Mouse (Mus musculus) mesoderm, embryonic 11.5 days (tissue): ENCODE results near the gene Cog6.

Source experiments
- DNase-seq: peaks from one replicate; pipeline ENCODE4 v3.0.0-alpha.2; 2012; ENCODE audit warnings: low read depth, low spot score

Gene Cog6

GRCm38 (mm10) chr3:53016436-53017340 is at the start of gene Cog6:
Gene Cog6 (minus strand): TSS chr3:53017237.
- peak; percentile 94 for DNase-seq

GRCm38 (mm10) chr3:53066095-53066372 is 49.0 kb upstream of the Cog6 start:
- DNase-seq, result no peak

GRCm38 (mm10) chr3:53065267-53066094 is 48.4 kb upstream of the Cog6 start:
- DNase-seq, result no peak

- DNase-seq, result no peak
Observed at GRCm38 (mm10) chr3:53063423-53064147, 46.5 kb upstream of the Cog6 start.

- DNase-seq, result no peak
Observed at GRCm38 (mm10) chr3:53059959-53060358, 42.9 kb upstream of the Cog6 start.

- DNase-seq, result peak; percentile 30
Observed at GRCm38 (mm10) chr3:53056430-53056829, 39.4 kb upstream of the Cog6 start.

- DNase-seq, result no peak
Observed at GRCm38 (mm10) chr3:53052385-53052784, 35.3 kb upstream of the Cog6 start.

GRCm38 (mm10) chr3:53046371-53046770 is 29.3 kb upstream of the Cog6 start:
- no peak for DNase-seq

GRCm38 (mm10) chr3:53045697-53046096 is 28.7 kb upstream of the Cog6 start:
- DNase-seq, result no peak

- DNase-seq, result peak; percentile 34
Observed at GRCm38 (mm10) chr3:53044682-53045299, 27.8 kb upstream of the Cog6 start.

GRCm38 (mm10) chr3:53044238-53044637 is 27.2 kb upstream of the Cog6 start:
- peak; percentile 73 for DNase-seq

GRCm38 (mm10) chr3:53043206-53043780 is 26.3 kb upstream of the Cog6 start:
- no peak for DNase-seq

- no peak for DNase-seq
Observed at GRCm38 (mm10) chr3:53042240-53042567, 25.2 kb upstream of the Cog6 start.

- DNase-seq, result peak; percentile 79
Observed at GRCm38 (mm10) chr3:53041411-53042239, 24.6 kb upstream of the Cog6 start, which contains the start of gene Lhfp. Gene Lhfp (plus strand): TSS chr3:53041528.

GRCm38 (mm10) chr3:53040593-53041410 is 23.8 kb upstream of the Cog6 start:
- DNase-seq, result no peak

GRCm38 (mm10) chr3:53039746-53040145 is 22.7 kb upstream of the Cog6 start:
- DNase-seq, result no peak

- no peak for DNase-seq
Observed at GRCm38 (mm10) chr3:53038913-53039312, 21.9 kb upstream of the Cog6 start.

GRCm38 (mm10) chr3:53036941-53037340 is 19.9 kb upstream of the Cog6 start:
- DNase-seq, result no peak

GRCm38 (mm10) chr3:53036076-53036475 is 19.0 kb upstream of the Cog6 start:
- no peak for DNase-seq

- peak; percentile 61 for DNase-seq
Observed at GRCm38 (mm10) chr3:53033448-53033847, 16.4 kb upstream of the Cog6 start.
